Mouse (Mus musculus): Measurements from ENCODE around the gene Pfkp. TPM values are rescaled to one million over a fixed set of nuclear protein-coding genes. Genes with fewer than 3 reads are reported as not detected.

The Pfkp gene
- polyA plus RNA-seq, 1 experiment from 2014 or later, result 163 TPM

DNA sequence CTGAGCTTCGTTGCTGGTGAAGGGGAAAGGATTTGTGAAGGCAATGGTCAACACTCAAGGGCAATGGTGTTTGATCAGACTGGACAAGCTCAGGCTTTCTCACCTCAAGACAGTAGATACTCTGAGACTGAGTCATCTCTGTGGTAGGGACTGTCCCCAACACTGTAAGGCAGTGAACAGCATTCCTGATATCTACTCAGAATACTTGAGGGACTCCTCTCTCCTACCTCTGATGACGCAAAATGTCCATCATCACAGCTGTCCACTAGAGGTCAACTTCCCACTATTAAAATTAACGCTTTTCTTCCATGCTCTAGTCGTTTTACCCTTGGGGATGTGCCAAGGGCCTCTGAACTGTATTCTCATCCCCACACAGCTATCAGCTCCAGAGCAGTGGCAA, 53.2 kb downstream of the Pfkp start:
- no peak for ATAC-seq (replicated peaks)
- H3K27ac ChIP-seq (replicated peaks), result no peak overlapping the region

GRCm38 (mm10) chr13:6590846-6591245, 57.7 kb downstream of the Pfkp start:
- Histone ChIP-seq H3K27ac (replicated peaks) (no peak overlapping the region), H3K4me3 (no peak overlapping the region), H3K27me3 (no peaks in the 10 kb centered on the region), H3K36me3 (no peaks in the 10 kb centered on the region), H3K9ac (replicated peaks) (no peak overlapping the region), H3K4me1 (no peaks in the 10 kb centered on the region), H3K9me3 (no peaks in the 10 kb centered on the region), H3K4me2 (replicated peaks) (no peak overlapping the region)
- 64% methylated on average over 3 of the region's 3 CpGs for WGBS
- ATAC-seq (replicated peaks), result no peak

More for the DNA sequence above, 53.2 kb downstream of the Pfkp start:
- Histone ChIP-seq H3K4me2 (replicated peaks) (no peak overlapping the region), H3K27me3 (no peaks in the 10 kb centered on the region), H3K4me3 (no peak overlapping the region), H3K36me3 (no peaks in the 10 kb centered on the region), H3K9ac (replicated peaks) (no peak overlapping the region), H3K9me3 (no peaks in the 10 kb centered on the region), H3K4me1 (no peaks in the 10 kb centered on the region)
- WGBS, result 89% methylated on average over 4 of the region's 4 CpGs

GRCm38 (mm10) chr13:6586009-6586408, 62.6 kb downstream of the Pfkp start:
- no peak overlapping the region for H3K27ac ChIP-seq (replicated peaks)
- H3K4me1 ChIP-seq, result no peaks in the 10 kb centered on the region
- no peak for ATAC-seq (replicated peaks)
- H3K9ac ChIP-seq (replicated peaks), result no peak overlapping the region
- no peak overlapping the region for H3K4me2 ChIP-seq (replicated peaks)
- 76% methylated on average over 9 of the region's 9 CpGs for WGBS
- peaks cover 6% of the 10 kb centered on the region; the same call in 1 of the 2 replicates for H3K36me3 ChIP-seq
- H3K27me3 ChIP-seq, result no peaks in the 10 kb centered on the region
- H3K4me3 ChIP-seq, result no peak overlapping the region
- H3K9me3 ChIP-seq, result no peaks in the 10 kb centered on the region

GRCm38 (mm10) chr13:6583499-6584125, 65.0 kb downstream of the Pfkp start:
- Histone ChIP-seq H3K36me3 (peaks cover 24% of the 10 kb centered on the region), H3K9ac (replicated peaks) (no peak overlapping the region), H3K4me2 (replicated peaks) (no peak overlapping the region), H3K4me3 (no peak overlapping the region), H3K9me3 (no peaks in the 10 kb centered on the region), H3K27me3 (no peaks in the 10 kb centered on the region), H3K27ac (replicated peaks) (no peak overlapping the region), H3K4me1 (no peaks in the 10 kb centered on the region)
- 0 out of 2 replicates have a peak, but pooled peaks have one; percentile 32 for ATAC-seq (replicated peaks)
- WGBS, result 86% methylated on average over 4 of the region's 4 CpGs

DNA sequence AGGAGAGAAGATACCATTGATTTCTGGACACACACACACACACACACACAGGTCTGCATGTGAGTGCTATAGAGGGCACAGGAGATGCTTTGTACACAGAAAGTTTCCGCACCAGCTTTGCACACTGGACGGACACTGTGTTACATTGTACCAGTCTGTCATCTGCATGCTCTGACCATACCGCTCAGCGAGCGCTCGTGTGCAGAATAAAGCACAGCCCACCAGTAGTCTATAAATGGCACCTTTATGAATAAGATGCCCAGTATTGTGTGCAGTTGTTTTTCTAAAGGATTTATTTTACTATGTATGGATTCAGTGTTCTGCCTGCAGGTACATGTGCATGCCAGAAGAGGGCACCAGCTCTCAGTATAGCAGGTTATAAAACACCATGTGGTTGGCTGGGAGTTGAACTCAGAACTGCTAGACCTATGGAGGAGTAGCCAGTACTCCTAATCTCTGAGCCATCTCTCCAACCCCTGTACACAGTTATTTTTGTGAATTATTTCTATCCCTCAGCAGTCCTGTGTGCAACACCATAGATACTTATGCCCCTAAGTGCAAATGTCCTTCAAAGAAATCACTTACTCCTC, 72.6 kb downstream of the Pfkp start:
- WGBS, result 93% methylated on average over 6 of the region's 6 CpGs
- Histone ChIP-seq H3K4me3 (no peak overlapping the region), H3K27ac (replicated peaks) (no peak overlapping the region), H3K27me3 (no peaks in the 10 kb centered on the region), H3K4me2 (replicated peaks) (no peak overlapping the region), H3K4me1 (no peaks in the 10 kb centered on the region), H3K9ac (replicated peaks) (no peak overlapping the region), H3K36me3 (peaks cover 90% of the 10 kb centered on the region), H3K9me3 (no peaks in the 10 kb centered on the region)
- no peak for ATAC-seq (replicated peaks)

GRCm38 (mm10) chr13:6565571-6565970, 83.0 kb downstream of the Pfkp start:
- Histone ChIP-seq H3K9me3 (no peaks in the 10 kb centered on the region), H3K4me2 (replicated peaks) (no peak overlapping the region), H3K36me3 (peaks cover 85% of the 10 kb centered on the region), H3K27me3 (no peaks in the 10 kb centered on the region), H3K4me3 (no peak overlapping the region), H3K27ac (replicated peaks) (no peak overlapping the region), H3K9ac (replicated peaks) (no peak overlapping the region), H3K4me1 (no peaks in the 10 kb centered on the region)
- 84% methylated on average over 5 of the region's 5 CpGs for WGBS
- no peak for ATAC-seq (replicated peaks)

GRCm38 (mm10) chr13:6562409-6562808, 86.2 kb downstream of the Pfkp start:
- Histone ChIP-seq H3K9me3 (no peaks in the 10 kb centered on the region), H3K27ac (replicated peaks) (no peak overlapping the region), H3K36me3 (peaks cover 89% of the 10 kb centered on the region), H3K9ac (replicated peaks) (no peak overlapping the region), H3K4me1 (peaks cover 7% of the 10 kb centered on the region; the same call in 1 of the 2 replicates), H3K4me2 (replicated peaks) (no peak overlapping the region), H3K4me3 (no peak overlapping the region), H3K27me3 (no peaks in the 10 kb centered on the region)
- ATAC-seq (replicated peaks), result no peak
- WGBS, result 94% methylated on average over 2 of the region's 2 CpGs

DNA sequence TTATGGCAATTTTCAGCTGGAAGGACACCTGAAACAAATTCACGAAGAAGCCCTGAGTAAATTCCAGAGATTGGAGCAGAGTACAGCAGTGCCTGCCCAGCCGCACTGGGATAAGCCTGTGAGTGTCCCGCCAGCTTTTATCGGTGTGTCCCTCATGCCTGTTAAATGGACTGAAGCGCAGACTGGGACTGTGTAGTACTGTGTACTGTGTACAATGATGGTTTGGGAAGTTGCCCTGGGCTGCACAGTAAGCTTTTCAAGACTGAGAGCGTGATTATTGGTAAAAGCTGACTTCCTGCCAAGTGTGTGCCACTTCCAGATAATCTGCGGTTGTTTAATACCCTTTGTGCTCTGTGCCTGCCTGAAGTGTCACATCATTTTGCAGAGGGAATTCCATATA, 90.8 kb downstream of the Pfkp start:
- H3K36me3 ChIP-seq, result peaks cover 76% of the 10 kb centered on the region
- peak; percentile 88 for ATAC-seq (replicated peaks)

DNA sequence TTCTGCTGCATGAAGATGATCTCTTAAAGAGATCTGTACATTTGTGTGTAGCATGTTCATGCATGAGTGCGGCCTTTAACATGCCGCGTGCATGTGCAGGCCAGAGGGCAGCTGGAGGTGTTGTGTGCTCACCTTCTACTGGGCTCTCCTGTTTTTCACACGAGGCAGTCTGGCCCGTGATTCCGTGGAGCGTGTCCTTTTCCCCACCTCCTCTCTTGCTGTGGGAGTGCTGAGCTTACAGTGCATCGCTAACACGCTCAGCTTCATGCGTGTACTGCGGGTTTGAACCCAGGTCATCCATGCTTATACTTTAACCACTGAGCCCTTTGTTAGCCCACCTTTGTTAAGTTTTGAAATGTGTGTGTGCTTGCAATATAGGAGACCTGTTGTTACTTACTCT, 92.9 kb downstream of the Pfkp start:
- 97% methylated on average over 11 of the region's 11 CpGs for WGBS

More for the DNA sequence above, 90.8 kb downstream of the Pfkp start:
- WGBS, result 43% methylated on average over 7 of the region's 7 CpGs
- Histone ChIP-seq H3K4me2 (replicated peaks) (no peak overlapping the region), H3K9ac (replicated peaks) (no peak overlapping the region), H3K27ac (replicated peaks) (no peak overlapping the region), H3K4me3 (no peak overlapping the region), H3K27me3 (no peaks in the 10 kb centered on the region), H3K9me3 (no peaks in the 10 kb centered on the region), H3K4me1 (peaks cover 7% of the 10 kb centered on the region; the same call in 1 of the 2 replicates)

DNA sequence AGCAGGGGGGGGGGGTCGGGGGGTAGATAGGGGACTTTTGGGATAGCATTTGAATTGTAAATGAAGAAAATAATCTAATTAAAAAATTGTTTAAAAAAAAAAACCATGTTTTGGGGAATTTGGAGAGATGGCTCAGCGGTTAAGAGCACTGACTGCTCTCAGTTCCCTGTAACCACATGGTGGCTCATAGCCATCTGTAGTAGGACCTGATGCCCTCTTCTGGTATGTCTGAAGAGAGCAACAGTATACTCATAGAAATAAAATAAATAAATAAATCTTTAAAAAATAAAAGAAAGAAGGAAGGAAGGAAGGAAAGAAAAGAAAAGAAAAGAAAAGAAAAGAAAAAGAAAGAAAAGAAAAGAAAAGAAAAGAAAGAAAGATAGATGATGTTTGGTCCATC, 94.9 kb downstream of the Pfkp start:
- H3K4me1 ChIP-seq, result peaks cover 12% of the 10 kb centered on the region
- H3K4me3 ChIP-seq, result no peak overlapping the region
- no peaks in the 10 kb centered on the region for H3K27me3 ChIP-seq
- no peak overlapping the region for H3K27ac ChIP-seq (replicated peaks)
- no peak for ATAC-seq (replicated peaks)
- no peaks in the 10 kb centered on the region for H3K9me3 ChIP-seq
- H3K9ac ChIP-seq (replicated peaks), result no peak overlapping the region
- H3K36me3 ChIP-seq, result peaks cover 69% of the 10 kb centered on the region
- 86% methylated on average over 2 of the region's 2 CpGs for WGBS
- H3K4me2 ChIP-seq (replicated peaks), result no peak overlapping the region

More for the DNA sequence above, 92.9 kb downstream of the Pfkp start:
- Histone ChIP-seq H3K36me3 (peaks cover 78% of the 10 kb centered on the region), H3K9me3 (no peaks in the 10 kb centered on the region), H3K4me1 (peaks cover 7% of the 10 kb centered on the region; the same call in 1 of the 2 replicates), H3K27me3 (no peaks in the 10 kb centered on the region), H3K27ac (replicated peaks) (no peak overlapping the region), H3K4me3 (no peak overlapping the region), H3K4me2 (replicated peaks) (no peak overlapping the region), H3K9ac (replicated peaks) (no peak overlapping the region)
- no peak for ATAC-seq (replicated peaks)

DNA sequence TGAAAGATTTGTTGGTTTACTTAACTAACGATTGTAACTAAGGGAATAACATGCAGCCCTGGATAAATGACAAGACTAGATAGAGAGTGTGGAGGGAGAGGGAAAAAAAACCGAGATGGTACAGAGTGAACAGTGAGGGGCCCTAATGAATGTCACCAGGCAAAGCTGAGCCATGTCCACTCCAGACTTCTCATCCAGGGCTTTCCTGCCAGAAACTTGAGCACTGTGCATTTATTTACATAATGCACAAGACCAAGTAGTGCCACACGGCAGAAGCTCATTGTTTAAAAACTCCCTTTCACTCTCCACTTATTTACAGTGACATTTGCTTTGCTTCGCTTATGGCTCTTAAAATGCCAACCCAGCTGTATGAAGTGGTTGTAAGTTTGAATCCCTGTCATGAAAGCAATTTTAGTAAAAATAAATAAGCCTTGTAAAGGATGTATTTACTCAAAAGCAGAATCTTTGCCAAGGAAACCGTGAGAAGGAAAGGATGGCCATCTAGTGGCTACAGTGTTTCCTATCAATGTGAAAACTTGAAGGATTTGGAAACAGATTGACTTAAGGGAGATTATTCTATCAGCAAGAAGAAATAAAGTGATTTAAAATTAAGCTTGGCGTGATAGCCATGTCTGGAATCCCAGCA, 113.2 kb downstream of the Pfkp start:
- no peak overlapping the region for H3K4me3 ChIP-seq
- H3K9ac ChIP-seq (replicated peaks), result no peak overlapping the region
- no peaks in the 10 kb centered on the region for H3K9me3 ChIP-seq
- H3K27me3 ChIP-seq, result no peaks in the 10 kb centered on the region
- no peaks in the 10 kb centered on the region for H3K4me1 ChIP-seq
- WGBS, result 30% methylated on average over 6 of the region's 6 CpGs
- no peaks in the 10 kb centered on the region for H3K36me3 ChIP-seq
- H3K4me2 ChIP-seq (replicated peaks), result no peak overlapping the region
- 0 out of 2 replicates have a peak overlapping the region, but pooled peaks have one; percentile 3 for H3K27ac ChIP-seq (replicated peaks)
- peak; percentile 79 for ATAC-seq (replicated peaks)

DNA sequence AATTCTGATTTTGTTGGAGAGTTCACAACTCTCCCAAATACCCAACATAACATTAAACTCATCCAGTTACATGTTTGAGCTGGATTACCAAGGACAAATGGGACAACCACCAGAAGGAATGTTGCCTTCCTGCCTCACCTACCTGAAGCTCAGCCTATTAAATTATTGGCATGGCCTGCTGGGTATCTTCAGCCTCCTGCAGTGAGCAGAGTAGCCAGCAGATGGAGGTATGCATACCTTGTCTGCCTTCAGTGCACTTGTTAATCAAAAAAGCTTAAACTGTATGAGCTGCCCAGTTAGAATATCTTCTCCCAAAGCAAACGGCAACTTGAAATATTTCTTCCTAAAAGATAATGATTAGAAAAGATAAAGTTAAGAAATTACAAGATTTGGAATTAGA, 115.9 kb downstream of the Pfkp start:
- Histone ChIP-seq H3K27ac (replicated peaks) (no peak overlapping the region), H3K9me3 (no peaks in the 10 kb centered on the region), H3K9ac (replicated peaks) (no peak overlapping the region), H3K27me3 (no peaks in the 10 kb centered on the region), H3K4me2 (replicated peaks) (no peak overlapping the region), H3K36me3 (no peaks in the 10 kb centered on the region), H3K4me3 (no peak overlapping the region), H3K4me1 (no peaks in the 10 kb centered on the region)
- no peak for ATAC-seq (replicated peaks)
- 93% methylated on average over 1 of the region's 1 CpGs for WGBS
